ENCODE assay signal across 16 mouse cellular contexts in the genomic region with DNA sequence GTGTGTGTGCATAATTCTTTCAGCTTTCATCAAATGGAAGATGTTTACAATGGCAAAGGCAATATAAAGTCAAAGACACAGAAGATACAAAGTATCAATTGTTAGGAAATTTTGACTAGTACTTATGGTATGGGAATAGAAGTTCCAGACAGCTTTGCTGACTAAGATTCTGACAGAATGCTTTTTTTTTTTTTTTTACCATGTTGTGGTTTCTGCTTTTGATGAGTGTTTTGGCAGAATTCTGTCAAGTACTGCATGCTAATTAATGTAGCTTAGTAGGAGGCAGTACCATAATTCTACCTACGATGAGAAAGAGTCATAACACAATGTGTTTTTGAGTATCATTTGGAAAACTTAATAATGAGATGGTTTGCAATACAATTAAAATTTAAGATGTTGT.
"Had no signal": no experiment of that assay in that cellular context is flagged by ENCODE, and none has a peak within 500 bp of the region (broad histone marks: within the 10 kb centered on the region; RNA-seq: fewer than 3 reads in every experiment).

No protein-coding gene starts in this region.

- ATAC-seq: midbrain, embryonic 13.5 days; midbrain, embryonic 15.5 days had no signal

- H3K4me3 ChIP-seq: megakaryocyte, embryonic 14.5 days; midbrain, embryonic 13.5 days; midbrain, embryonic 15.5 days; neural tube, embryonic 12.5 days; stomach, embryonic 15.5 days had no signal

- H3K4me2 ChIP-seq: lung, embryonic 14.5 days; midbrain, embryonic 11.5 days; midbrain, embryonic 13.5 days; midbrain, embryonic 15.5 days; neural tube, embryonic 12.5 days; stomach, embryonic 15.5 days had no signal

- DNase-seq: lung, adult 18-20 months; lung, embryonic 14.5 days; lung, postnatal 14 days; lung, postnatal 36 days; right cerebral cortex, postnatal 14 days; thymus, adult 18-20 months; thymus, postnatal 14 days; thymus, postnatal 36 days had no signal

- H3K27me3 ChIP-seq: megakaryocyte, embryonic 14.5 days; midbrain, embryonic 13.5 days; midbrain, embryonic 15.5 days; neural tube, embryonic 12.5 days; stomach, embryonic 15.5 days had no signal

- H3K27ac ChIP-seq: macrophage; midbrain, embryonic 13.5 days; midbrain, embryonic 15.5 days; neural tube, embryonic 12.5 days; stomach, embryonic 15.5 days; stomach, postnatal 0 days had no signal

- H3K4me1 ChIP-seq: midbrain, embryonic 15.5 days had no signal

- H3K9me3 ChIP-seq: megakaryocyte, embryonic 14.5 days; midbrain, embryonic 13.5 days; midbrain, embryonic 15.5 days; neural tube, embryonic 12.5 days; stomach, embryonic 15.5 days had no signal

- H3K9ac ChIP-seq: lung, embryonic 14.5 days; midbrain, embryonic 13.5 days; midbrain, embryonic 15.5 days; neural tube, embryonic 12.5 days; stomach, embryonic 15.5 days had no signal

- H3K36me3 ChIP-seq: midbrain, embryonic 13.5 days; midbrain, embryonic 15.5 days; neural tube, embryonic 12.5 days; stomach, embryonic 15.5 days had no signal
